Mouse (Mus musculus) forebrain, embryonic 14.5 days (tissue): Measurements from ENCODE around the gene Ehbp1l1. TPM values are rescaled to one million over a fixed set of nuclear protein-coding genes. Genes with fewer than 3 reads are reported as not detected.
A peak's percentile ranks its signal among the peaks of the same experiment; 100 is the strongest.

Source experiments
- ATAC-seq: fragments of 200-750 bp; cut with Nextera tagmentation; 2 replicates; pipeline ENCODE4 v1.8.0; 2017; ENCODE audit warnings: mild to moderate bottlenecking, moderate library complexity
- DNase-seq: peaks from one replicate; pipeline ENCODE4 v3.0.0-alpha.2; 2015; ENCODE audit warnings: low spot score
- H3K27ac ChIP-seq: fragments of 300-500 bp; sonication (generic); 2 replicates; pipeline ENCODE4 v1.5.1; 2014; ENCODE audit warnings: low read depth, mild to moderate bottlenecking, control low read depth, low read length, moderate library complexity
- H3K27me3 ChIP-seq: fragments of 300-500 bp; sonication (generic); replicated peaks from 2 replicates; pipeline ENCODE4 v1.6.1; 2014; ENCODE audit warnings: low read length, control low read depth, mixed read lengths; ENCODE audit not compliant: control insufficient read depth, insufficient read depth
- H3K36me3 ChIP-seq: fragments of 300-500 bp; sonication (generic); 2 replicates; pipeline ENCODE4 v1.6.1; 2014; ENCODE audit warnings: low read length, control low read depth; ENCODE audit not compliant: control insufficient read depth, insufficient read depth
- H3K4me1 ChIP-seq: fragments of 300-500 bp; sonication (generic); 2 replicates; pipeline ENCODE4 v1.6.1; 2014; ENCODE audit warnings: antibody characterized with exemption, low read length, control low read depth; ENCODE audit not compliant: control insufficient read depth, insufficient read depth
- H3K4me2 ChIP-seq: fragments of 300-500 bp; sonication (generic); 2 replicates; pipeline ENCODE4 v1.6.1; 2014; ENCODE audit warnings: mild to moderate bottlenecking, control low read depth, low read length
- H3K4me3 ChIP-seq: fragments of 300-500 bp; sonication (generic); 2 replicates; pipeline ENCODE4 v1.5.1; 2014; ENCODE audit warnings: low read depth, low read length, control low read depth
- H3K9ac ChIP-seq: fragments of 300-500 bp; sonication (generic); 2 replicates; pipeline ENCODE4 v1.6.1; 2014; ENCODE audit warnings: mild to moderate bottlenecking, low read length, control low read depth, moderate library complexity
- H3K9me3 ChIP-seq: fragments of 300-500 bp; sonication (generic); replicated peaks from 2 replicates; pipeline ENCODE4 v1.6.1; 2016; ENCODE audit warnings: low read length, control low read depth, mixed read lengths; ENCODE audit not compliant: control insufficient read depth
- WGBS: fragments of 180-500 bp; shearing (Covaris S2); extraction: QIAGEN DNeasy Blood & Tissue Kit; methylation state at CpG from one replicate; pipeline ENCODE4 v1.1.7; 2014; 5-methylcytosine and 5-hydroxymethylcytosine counted together
- polyA plus RNA-seq: library from polyadenylated mRNA; unstranded; fragments of >200 nt; fragmentation: Nextera tagmentation; extraction: Ambion mirVana; gene quantifications from 2 replicates; pipeline ENCODE4 v1.2.1, GENCODE M21; 2014

Gene Ehbp1l1
- polyA plus RNA-seq, 1 experiment from 2014 or later, result 7.0 TPM

- peak; percentile 72 for DNase-seq
- peak overlapping the region; percentile 50 for H3K9ac ChIP-seq
- no peaks in the 10 kb centered on the region for H3K9me3 ChIP-seq
- H3K27ac ChIP-seq, result no peak overlapping the region
- H3K4me3 ChIP-seq, result 0 out of 2 replicates have a peak overlapping the region, but pooled peaks have one; percentile 11
- 17% methylated on average over 43 of the region's 43 CpGs for WGBS
- no peaks in the 10 kb centered on the region for H3K27me3 ChIP-seq
- H3K4me2 ChIP-seq, result peak overlapping the region; percentile 43
- ATAC-seq, result peak; percentile 75
- 0 out of 2 replicates have a peak, but pooled peaks cover 6% of the 10 kb centered on the region for H3K4me1 ChIP-seq
- H3K36me3 ChIP-seq, result peaks cover 88% of the 10 kb centered on the region
Observed at GRCm38 (mm10) chr19:5715793-5716688, 10.1 kb downstream of the Ehbp1l1 start.

- no peaks in the 10 kb centered on the region for H3K27me3 ChIP-seq
- H3K36me3 ChIP-seq, result peaks cover 84% of the 10 kb centered on the region
- 21% methylated on average over 2 of the region's 2 CpGs for WGBS
- no peak for ATAC-seq
- no peak overlapping the region for H3K27ac ChIP-seq
- 0 out of 2 replicates have a peak overlapping the region, but pooled peaks have one; percentile 14 for H3K9ac ChIP-seq
- H3K4me1 ChIP-seq, result 0 out of 2 replicates have a peak, but pooled peaks cover 6% of the 10 kb centered on the region
- H3K9me3 ChIP-seq, result no peaks in the 10 kb centered on the region
- no peak overlapping the region for H3K4me2 ChIP-seq
- no peak overlapping the region for H3K4me3 ChIP-seq
- DNase-seq, result no peak
Observed at GRCm38 (mm10) chr19:5713730-5714129, 12.4 kb downstream of the Ehbp1l1 start.

GRCm38 (mm10) chr19:5713255-5713654 is 12.9 kb downstream of the Ehbp1l1 start:
- H3K9me3 ChIP-seq, result no peaks in the 10 kb centered on the region
- peaks cover 85% of the 10 kb centered on the region for H3K36me3 ChIP-seq
- ATAC-seq, result no peak
- DNase-seq, result no peak
- 78% methylated on average over 5 of the region's 5 CpGs for WGBS
- no peak overlapping the region for H3K4me3 ChIP-seq
- H3K4me2 ChIP-seq, result no peak overlapping the region
- no peaks in the 10 kb centered on the region for H3K27me3 ChIP-seq
- H3K27ac ChIP-seq, result no peak overlapping the region
- H3K4me1 ChIP-seq, result 0 out of 2 replicates have a peak, but pooled peaks cover 6% of the 10 kb centered on the region
- H3K9ac ChIP-seq, result 0 out of 2 replicates have a peak overlapping the region, but pooled peaks have one; percentile 14

- ATAC-seq, result no peak
- Histone ChIP-seq H3K4me1 (0 out of 2 replicates have a peak, but pooled peaks cover 6% of the 10 kb centered on the region), H3K27ac (no peak overlapping the region), H3K4me2 (no peak overlapping the region), H3K9ac (no peak overlapping the region), H3K27me3 (no peaks in the 10 kb centered on the region), H3K9me3 (no peaks in the 10 kb centered on the region), H3K36me3 (peaks cover 84% of the 10 kb centered on the region), H3K4me3 (no peak overlapping the region)
- 93% methylated on average over 14 of the region's 14 CpGs for WGBS
- no peak for DNase-seq
Observed at GRCm38 (mm10) chr19:5711907-5712460, 14.1 kb downstream of the Ehbp1l1 start.

- Histone ChIP-seq H3K9me3 (no peaks in the 10 kb centered on the region), H3K4me2 (no peak overlapping the region), H3K27me3 (no peaks in the 10 kb centered on the region), H3K36me3 (peaks cover 90% of the 10 kb centered on the region), H3K4me3 (no peak overlapping the region), H3K9ac (no peak overlapping the region), H3K27ac (no peak overlapping the region), H3K4me1 (0 out of 2 replicates have a peak, but pooled peaks cover under 1% of the 10 kb centered on the region)
- DNase-seq (peak; percentile 80), ATAC-seq (no peak)
- 9% methylated on average over 3 of the region's 3 CpGs for WGBS
Observed at GRCm38 (mm10) chr19:5711218-5711617, 14.9 kb downstream of the Ehbp1l1 start.

- DNase-seq (no peak), ATAC-seq (no peak)
- no peaks in the 10 kb centered on the region for H3K27me3 ChIP-seq
- 80% methylated on average over 8 of the region's 8 CpGs for WGBS
- no peaks in the 10 kb centered on the region for H3K4me1 ChIP-seq
- H3K4me2 ChIP-seq, result no peak overlapping the region
- H3K4me3 ChIP-seq, result no peak overlapping the region
- H3K27ac ChIP-seq, result no peak overlapping the region
- H3K9me3 ChIP-seq, result no peaks in the 10 kb centered on the region
- peaks cover 89% of the 10 kb centered on the region for H3K36me3 ChIP-seq
- no peak overlapping the region for H3K9ac ChIP-seq
Observed at GRCm38 (mm10) chr19:5710581-5710980, 15.5 kb downstream of the Ehbp1l1 start.

GRCm38 (mm10) chr19:5710068-5710467 is 16.0 kb downstream of the Ehbp1l1 start:
- Histone ChIP-seq H3K27me3 (no peaks in the 10 kb centered on the region), H3K27ac (no peak overlapping the region), H3K4me2 (no peak overlapping the region), H3K36me3 (peaks cover 85% of the 10 kb centered on the region), H3K9ac (no peak overlapping the region), H3K4me3 (no peak overlapping the region), H3K9me3 (no peaks in the 10 kb centered on the region), H3K4me1 (no peaks in the 10 kb centered on the region)
- DNase-seq (no peak), ATAC-seq (no peak)
- WGBS, result 97% methylated on average over 6 of the region's 6 CpGs

- Histone ChIP-seq H3K9ac (no peak overlapping the region), H3K36me3 (peaks cover 69% of the 10 kb centered on the region), H3K9me3 (no peaks in the 10 kb centered on the region), H3K4me3 (no peak overlapping the region), H3K27ac (no peak overlapping the region), H3K27me3 (no peaks in the 10 kb centered on the region), H3K4me2 (no peak overlapping the region), H3K4me1 (no peaks in the 10 kb centered on the region)
- ATAC-seq (0 out of 2 replicates have a peak, but pooled peaks have one; percentile 15), DNase-seq (no peak)
- WGBS, result 46% methylated on average over 10 of the region's 10 CpGs
Observed at GRCm38 (mm10) chr19:5704801-5705571, 21.1 kb downstream of the Ehbp1l1 start.
